Mouse (Mus musculus) thymus, postnatal 10 days (tissue): ENCODE measurements around the gene Sdk2.
A peak's percentile ranks its signal among the peaks of the same experiment; 100 is the strongest.

Source experiments
- DNase-seq, 2 experiments: peaks; one replicate each; pipeline ENCODE4 v3.0.0; 2021; ENCODE audit warnings: low spot score in 2 of 2

Sdk2 gene

GRCm38 (mm10) chr11:114066951-114067762, at the start of gene Sdk2:
Gene Sdk2, minus strand, starts transcription at chr11:114067046.
- DNase-seq = no peak

- no peak for DNase-seq
These were observed 48.2 kb upstream of the Sdk2 start for GRCm38 (mm10) chr11:114115077-114115476.

GRCm38 (mm10) chr11:114114674-114115073, 47.8 kb upstream of the Sdk2 start:
- no peak for DNase-seq

- DNase-seq = no peak
These were observed 44.0 kb upstream of the Sdk2 start for GRCm38 (mm10) chr11:114110851-114111250.

- no peak for DNase-seq
These were observed 26.8 kb upstream of the Sdk2 start for GRCm38 (mm10) chr11:114093636-114094035.

GRCm38 (mm10) chr11:114093175-114093574, 26.3 kb upstream of the Sdk2 start:
- DNase-seq = no peak

GRCm38 (mm10) chr11:114080606-114081005, 13.8 kb upstream of the Sdk2 start:
- no peak for DNase-seq

- no peak for DNase-seq
These were observed 5.8 kb upstream of the Sdk2 start for GRCm38 (mm10) chr11:114072644-114073043.

GRCm38 (mm10) chr11:114071998-114072397, 5.2 kb upstream of the Sdk2 start:
- DNase-seq = peak; percentile 20 to 65

GRCm38 (mm10) chr11:114070881-114071280, 4.0 kb upstream of the Sdk2 start:
- no peak for DNase-seq

- DNase-seq = no peak
These were observed 3.3 kb upstream of the Sdk2 start for GRCm38 (mm10) chr11:114070131-114070530.

- peak in 1 of 2 experiments; percentile 20 for DNase-seq
These were observed 1.5 kb upstream of the Sdk2 start for GRCm38 (mm10) chr11:114068390-114068789.

- no peak for DNase-seq
These were observed 522 bp downstream of the Sdk2 start for GRCm38 (mm10) chr11:114066098-114066950.

GRCm38 (mm10) chr11:114065596-114065995, 1.2 kb downstream of the Sdk2 start:
- DNase-seq = no peak

GRCm38 (mm10) chr11:114064871-114065388, 1.9 kb downstream of the Sdk2 start:
- DNase-seq = no peak

GRCm38 (mm10) chr11:114061946-114062345, 4.9 kb downstream of the Sdk2 start:
- DNase-seq = no peak

GRCm38 (mm10) chr11:114061265-114061664, 5.6 kb downstream of the Sdk2 start:
- DNase-seq = no peak

- DNase-seq = no peak
These were observed 10.5 kb downstream of the Sdk2 start for GRCm38 (mm10) chr11:114056351-114056750.

- no peak for DNase-seq
These were observed 12.1 kb downstream of the Sdk2 start for GRCm38 (mm10) chr11:114054581-114055315.

- DNase-seq = no peak
These were observed 15.5 kb downstream of the Sdk2 start for GRCm38 (mm10) chr11:114051361-114051760.

GRCm38 (mm10) chr11:114050511-114050910, 16.3 kb downstream of the Sdk2 start:
- DNase-seq = no peak

GRCm38 (mm10) chr11:114047887-114048331, 18.9 kb downstream of the Sdk2 start:
- no peak for DNase-seq
